Mouse (Mus musculus) intestine, embryonic 16.5 days (tissue): ENCODE results near the gene Lgr5. TPM values are rescaled to one million over a fixed set of nuclear protein-coding genes. Genes with fewer than 3 reads are reported as not detected.

Experiments
- ATAC-seq: fragments of 200-750 bp; cut with Nextera tagmentation; 2 replicates; pipeline ENCODE4 v1.8.0; 2017; ENCODE audit warnings: moderate TSS enrichment, moderate library complexity
- H3K27ac ChIP-seq: fragments of 300-500 bp; sonication (generic); 2 replicates; pipeline ENCODE4 v1.5.1; 2014; ENCODE audit warnings: mild to moderate bottlenecking, low read length
- H3K27me3 ChIP-seq: fragments of 300-500 bp; sonication (generic); replicated peaks from 2 replicates; pipeline ENCODE4 v1.6.1; 2014; ENCODE audit warnings: low read length, control low read depth, mixed read lengths; ENCODE audit not compliant: control insufficient read depth, insufficient read depth
- H3K36me3 ChIP-seq: fragments of 300-500 bp; sonication (generic); 2 replicates; pipeline ENCODE4 v1.6.1; 2014; ENCODE audit warnings: low read length, control low read depth; ENCODE audit not compliant: control insufficient read depth, insufficient read depth
- H3K4me1 ChIP-seq: fragments of 300-500 bp; sonication (generic); 2 replicates; pipeline ENCODE4 v1.6.1; 2014; ENCODE audit warnings: low read length, control low read depth, mixed read lengths; ENCODE audit not compliant: control insufficient read depth, insufficient read depth
- H3K4me2 ChIP-seq: fragments of 300-500 bp; sonication (generic); 2 replicates; pipeline ENCODE4 v1.6.1; 2014; ENCODE audit warnings: low read depth, low read length, control low read depth
- H3K4me3 ChIP-seq: fragments of 300-500 bp; sonication (generic); 2 replicates; pipeline ENCODE4 v1.5.1; 2014; ENCODE audit warnings: mild to moderate bottlenecking, low read length
- H3K9ac ChIP-seq: fragments of 300-500 bp; sonication (generic); 2 replicates; pipeline ENCODE4 v1.6.1; 2014; ENCODE audit warnings: low read depth, low read length
- H3K9me3 ChIP-seq: fragments of 300-500 bp; sonication (generic); 2 replicates; pipeline ENCODE4 v1.6.1; 2016; ENCODE audit warnings: low read length, control low read depth; ENCODE audit not compliant: control insufficient read depth
- WGBS: fragments of 180-500 bp; shearing (Covaris S2); extraction: QIAGEN DNeasy Blood & Tissue Kit; methylation state at CpG from one replicate; pipeline ENCODE4 v1.1.7; 2014; 5-methylcytosine and 5-hydroxymethylcytosine counted together
- polyA plus RNA-seq: library from polyadenylated mRNA; unstranded; fragments of >200 nt; fragmentation: Nextera tagmentation; extraction: Ambion mirVana; gene quantifications from 2 replicates; pipeline ENCODE4 v1.2.1, GENCODE M21; 2015

The Lgr5 gene
- polyA plus RNA-seq, result 4.1 and 5.0 TPM in 2 replicates

DNA sequence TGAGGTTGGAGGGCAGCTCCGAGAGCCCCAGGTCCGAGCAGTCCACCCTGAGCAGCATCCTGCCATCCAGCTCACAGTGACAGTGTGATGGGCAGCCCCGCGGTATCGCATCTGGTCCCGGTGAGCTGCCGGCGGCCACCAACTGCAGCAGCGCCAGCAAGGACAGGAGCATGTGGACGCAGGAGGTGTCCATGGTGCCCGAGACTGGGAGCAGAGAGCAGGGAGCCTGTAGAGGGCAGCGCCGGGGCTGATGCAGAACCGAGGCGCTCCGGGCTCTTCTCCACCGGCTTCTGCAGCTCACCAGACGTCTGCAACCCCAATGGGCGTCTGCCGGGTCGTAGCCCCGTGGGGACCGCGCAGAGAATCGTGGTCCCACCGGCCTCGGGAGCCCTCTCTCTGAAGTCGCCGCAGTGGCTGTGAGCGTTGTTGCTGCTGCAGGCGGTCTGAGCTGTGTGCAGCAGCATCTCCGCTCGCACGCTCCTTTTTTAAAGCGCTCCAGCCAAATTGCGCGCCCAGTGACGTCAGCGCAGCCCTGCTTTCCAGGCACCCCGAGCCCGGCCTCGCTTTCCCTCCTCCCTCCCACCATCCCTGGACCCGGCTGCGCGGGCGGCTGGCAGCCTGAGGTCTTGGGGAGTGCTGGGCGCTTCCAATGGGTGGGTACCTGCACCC is at the start of gene Lgr5:
Lgr5 (minus strand) TSS at position 480 of the 669 bp plus-strand sequence.
- Histone ChIP-seq H3K9me3 (no peaks in the 10 kb centered on the region), H3K4me1 (peaks cover 18% of the 10 kb centered on the region), H3K4me3 (peak within 1 kb of the TSS; percentile 66), H3K27ac (no peak within 1 kb of the TSS), H3K4me2 (peak within 1 kb of the TSS; percentile 97), H3K9ac (peak within 1 kb of the TSS; percentile 58; the same call in 1 of the 2 replicates), H3K36me3 (no peaks in the 10 kb centered on the region), H3K27me3 (peaks cover 26% of the 10 kb centered on the region)
- ATAC-seq, result peak; percentile 91
- 0% methylated on average over 46 of the region's 47 CpGs for WGBS

DNA sequence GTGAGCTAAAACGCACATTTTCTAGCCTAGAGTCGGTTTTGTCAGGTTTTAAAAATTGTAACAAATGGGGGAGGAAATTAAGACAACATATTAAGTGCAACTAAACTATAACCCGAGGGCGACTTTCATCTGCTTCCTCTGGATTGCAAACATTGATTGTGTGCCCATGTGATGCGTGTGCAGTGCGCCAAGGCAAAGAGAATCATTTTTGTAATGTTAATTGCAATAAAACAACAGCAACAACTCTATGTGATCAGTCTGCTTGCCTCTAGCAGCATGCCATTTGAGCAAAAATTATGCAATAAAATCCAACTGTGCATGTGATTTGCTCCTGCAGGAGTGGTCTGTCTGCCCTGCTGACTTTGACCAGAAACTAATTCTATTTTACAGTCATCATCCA is 39.1 kb upstream of the Lgr5 start:
- no peak overlapping the region for H3K4me3 ChIP-seq
- H3K4me2 ChIP-seq, result no peak overlapping the region
- no peaks in the 10 kb centered on the region for H3K9me3 ChIP-seq
- no peak for ATAC-seq
- no peaks in the 10 kb centered on the region for H3K4me1 ChIP-seq
- no peak overlapping the region for H3K27ac ChIP-seq
- H3K27me3 ChIP-seq, result no peaks in the 10 kb centered on the region
- H3K36me3 ChIP-seq, result no peaks in the 10 kb centered on the region
- H3K9ac ChIP-seq, result no peak overlapping the region
- WGBS, result 85% methylated on average over 6 of the region's 6 CpGs

DNA sequence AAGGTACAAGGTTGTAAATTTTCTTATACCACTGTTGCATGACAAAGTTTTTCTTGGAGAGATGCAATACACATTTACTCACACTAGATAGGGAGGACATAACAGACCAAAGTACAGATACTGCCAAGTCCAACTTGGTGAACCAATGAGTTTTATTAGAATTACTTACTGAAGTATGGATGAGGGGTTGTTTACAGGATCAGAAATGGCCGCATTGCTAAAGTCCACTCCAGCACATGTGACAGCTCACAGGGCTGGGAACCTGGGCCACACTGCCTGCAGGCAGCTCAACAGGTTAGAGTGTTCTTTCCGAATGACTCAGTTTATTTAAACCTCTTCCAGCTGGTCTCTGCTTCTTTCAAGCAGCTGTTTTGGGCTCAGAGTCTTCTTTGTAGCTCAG is 37.4 kb upstream of the Lgr5 start:
- Histone ChIP-seq H3K27me3 (no peaks in the 10 kb centered on the region), H3K4me3 (no peak overlapping the region), H3K9me3 (no peaks in the 10 kb centered on the region), H3K36me3 (no peaks in the 10 kb centered on the region), H3K4me2 (no peak overlapping the region), H3K27ac (no peak overlapping the region), H3K9ac (no peak overlapping the region), H3K4me1 (no peaks in the 10 kb centered on the region)
- peak; percentile 63 for ATAC-seq
- WGBS, result 54% methylated on average over 2 of the region's 2 CpGs

DNA sequence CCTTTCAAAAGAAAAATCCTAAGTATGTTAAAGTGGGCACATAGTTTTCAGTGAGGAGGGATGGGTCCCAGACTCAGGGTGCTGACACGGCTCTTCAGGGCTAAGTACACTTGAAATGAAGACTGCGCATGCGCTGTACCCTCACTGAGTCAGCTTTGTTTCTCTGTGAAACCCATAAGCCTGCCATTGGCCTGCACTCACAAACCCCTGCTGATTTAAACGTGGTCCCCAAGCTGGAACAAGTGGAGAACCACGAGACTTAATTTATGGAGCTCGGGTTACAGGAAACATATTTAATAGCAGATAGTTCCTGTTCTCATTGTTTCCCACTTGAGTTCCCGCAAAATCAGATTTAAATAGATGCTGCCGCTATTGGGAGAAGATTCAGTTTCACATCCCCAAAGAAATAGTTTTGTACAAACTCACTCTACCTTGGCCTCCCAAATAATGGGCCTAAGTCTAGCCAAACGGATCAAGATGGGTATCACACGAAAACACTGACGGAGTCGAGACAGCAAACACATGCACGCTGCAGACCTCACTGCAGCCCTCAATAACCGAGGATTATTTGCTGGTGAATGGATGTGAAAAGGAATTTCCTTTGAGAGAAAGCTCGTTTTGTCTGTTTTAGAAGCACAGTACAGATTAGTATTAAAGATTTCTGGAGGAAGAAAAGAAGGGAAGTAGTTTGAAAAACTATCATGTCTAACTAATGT is 36.5 kb upstream of the Lgr5 start:
- no peak overlapping the region for H3K4me3 ChIP-seq
- no peaks in the 10 kb centered on the region for H3K27me3 ChIP-seq
- no peak overlapping the region for H3K4me2 ChIP-seq
- ATAC-seq, result no peak
- no peaks in the 10 kb centered on the region for H3K4me1 ChIP-seq
- H3K27ac ChIP-seq, result no peak overlapping the region
- H3K36me3 ChIP-seq, result no peaks in the 10 kb centered on the region
- WGBS, result 65% methylated on average over 15 of the region's 15 CpGs
- H3K9ac ChIP-seq, result no peak overlapping the region
- H3K9me3 ChIP-seq, result no peaks in the 10 kb centered on the region

DNA sequence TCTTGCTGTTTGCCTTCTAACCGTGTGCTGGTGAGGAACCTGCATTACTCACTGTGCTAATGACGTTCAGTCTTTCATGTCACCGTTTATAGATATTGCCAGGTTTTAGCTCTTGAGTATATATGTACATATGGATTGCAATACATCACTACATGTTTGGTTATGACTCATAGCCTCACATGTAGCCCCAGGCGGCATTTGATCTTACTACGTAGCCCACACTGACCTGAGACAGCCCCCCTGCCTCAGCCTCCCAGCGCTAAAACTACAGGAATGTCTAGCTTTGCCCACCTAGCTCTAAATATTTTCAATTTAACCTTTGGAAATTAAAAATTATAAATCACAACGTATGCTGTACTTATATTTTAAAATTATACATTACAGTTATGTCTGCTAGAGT is 35.9 kb upstream of the Lgr5 start:
- ATAC-seq, result no peak
- Histone ChIP-seq H3K27ac (no peak overlapping the region), H3K27me3 (no peaks in the 10 kb centered on the region), H3K36me3 (no peaks in the 10 kb centered on the region), H3K9me3 (no peaks in the 10 kb centered on the region), H3K4me3 (no peak overlapping the region), H3K9ac (no peak overlapping the region), H3K4me2 (no peak overlapping the region), H3K4me1 (no peaks in the 10 kb centered on the region)
- WGBS, result 74% methylated on average over 7 of the region's 7 CpGs

DNA sequence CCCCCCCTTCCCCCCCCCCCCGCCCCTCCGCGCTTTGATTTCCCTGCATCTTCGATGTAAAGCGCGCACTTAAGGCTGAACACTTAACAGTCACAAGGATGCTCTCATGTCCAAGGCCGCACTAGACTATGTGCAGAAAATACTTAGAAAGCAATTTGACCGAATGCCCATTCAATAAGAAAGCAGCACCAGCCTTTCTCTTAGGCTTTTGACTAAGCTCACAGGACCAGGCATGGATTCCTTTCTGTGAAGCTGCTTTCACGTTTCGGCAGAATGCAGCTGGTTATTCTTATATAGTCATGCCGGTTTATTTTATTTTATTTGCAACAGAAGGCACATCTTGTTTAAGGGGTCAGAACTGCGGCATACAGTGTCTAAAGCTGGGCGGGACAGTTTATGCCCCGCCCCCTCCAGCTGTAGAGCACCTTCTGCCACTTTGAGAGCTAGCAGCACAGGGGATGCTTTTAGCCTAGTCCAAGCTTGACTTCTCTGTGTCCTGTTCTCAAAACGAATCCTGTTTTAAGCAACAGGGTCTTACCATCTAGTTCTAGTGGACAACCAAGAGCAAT is 30.8 kb upstream of the Lgr5 start:
- 0 out of 2 replicates have a peak, but pooled peaks cover 4% of the 10 kb centered on the region for H3K4me1 ChIP-seq
- H3K36me3 ChIP-seq, result no peaks in the 10 kb centered on the region
- no peak overlapping the region for H3K9ac ChIP-seq
- H3K4me3 ChIP-seq, result peak overlapping the region; percentile 24
- 16% methylated on average over 15 of the region's 15 CpGs for WGBS
- no peak overlapping the region for H3K27ac ChIP-seq
- peak overlapping the region; percentile 37 for H3K4me2 ChIP-seq
- no peaks in the 10 kb centered on the region for H3K9me3 ChIP-seq
- no peaks in the 10 kb centered on the region for H3K27me3 ChIP-seq
- no peak for ATAC-seq

DNA sequence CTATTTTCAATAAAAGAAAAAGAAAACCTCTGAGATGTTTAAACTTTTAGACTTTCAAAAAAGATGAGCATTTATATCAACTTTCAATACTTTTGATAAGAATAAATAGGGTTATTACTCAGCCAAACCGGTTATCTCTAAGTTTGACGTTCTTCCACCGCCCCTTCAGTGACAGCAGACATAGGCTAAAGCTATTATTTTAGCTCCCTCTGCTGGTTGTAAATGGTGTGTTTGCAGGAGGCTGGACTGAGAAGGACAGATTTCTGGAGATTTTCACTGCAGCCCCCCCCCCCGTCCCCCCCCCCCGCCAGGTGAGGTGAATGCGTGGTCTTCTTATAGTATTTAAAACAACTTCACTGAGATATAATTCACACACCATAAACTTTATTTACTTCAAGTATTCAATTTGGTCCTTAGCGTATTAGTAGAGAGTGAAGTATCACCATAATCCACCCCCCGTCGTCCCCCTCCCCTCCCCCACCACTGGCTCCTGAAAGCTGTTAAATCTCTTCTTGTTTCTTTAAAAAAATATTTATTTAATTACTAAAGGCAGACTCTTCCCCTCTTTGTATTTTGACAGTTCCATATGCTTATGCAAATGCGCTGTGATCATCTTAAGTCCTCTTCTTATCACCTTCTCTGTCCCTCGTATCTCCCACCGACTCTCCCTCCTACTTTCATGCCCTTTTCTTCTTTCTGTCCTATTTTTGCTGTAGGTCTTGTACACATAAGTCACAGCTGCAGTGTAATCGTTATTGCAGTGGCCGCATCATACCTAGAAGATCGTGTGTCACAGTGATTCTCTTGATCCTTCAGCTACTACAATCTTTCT is 30.1 kb upstream of the Lgr5 start:
- peak overlapping the region; percentile 24 for H3K4me3 ChIP-seq
- H3K27me3 ChIP-seq, result no peaks in the 10 kb centered on the region
- ATAC-seq, result peak; percentile 76; the same call in 1 of the 2 replicates
- WGBS, result 12% methylated on average over 14 of the region's 15 CpGs
- H3K9me3 ChIP-seq, result no peaks in the 10 kb centered on the region
- H3K4me2 ChIP-seq, result peak overlapping the region; percentile 37
- H3K4me1 ChIP-seq, result 0 out of 2 replicates have a peak, but pooled peaks cover 4% of the 10 kb centered on the region
- no peak overlapping the region for H3K27ac ChIP-seq
- no peak overlapping the region for H3K9ac ChIP-seq
- H3K36me3 ChIP-seq, result no peaks in the 10 kb centered on the region

DNA sequence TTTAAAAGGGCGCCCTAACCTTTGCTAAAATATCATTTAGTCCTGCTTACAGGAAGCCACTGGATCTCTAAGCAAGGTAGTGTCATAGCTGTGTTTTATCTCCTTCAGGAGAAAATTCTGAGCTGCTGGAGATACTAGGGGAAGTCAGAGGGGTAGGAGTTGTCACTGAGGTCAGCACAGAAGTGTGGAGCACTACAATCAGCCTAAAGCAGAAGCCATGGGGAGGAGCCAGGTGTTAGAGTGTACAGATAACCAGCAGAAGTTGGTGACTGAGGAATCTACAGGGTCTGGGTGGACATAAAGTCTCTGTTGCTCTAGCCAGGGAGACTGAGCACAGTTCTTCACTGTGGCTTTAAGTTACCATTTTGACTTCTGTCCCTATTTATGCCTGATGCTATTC is 8.2 kb upstream of the Lgr5 start:
- no peaks in the 10 kb centered on the region for H3K4me1 ChIP-seq
- H3K4me2 ChIP-seq, result no peak overlapping the region
- no peaks in the 10 kb centered on the region for H3K36me3 ChIP-seq
- no peak overlapping the region for H3K9ac ChIP-seq
- no peak overlapping the region for H3K27ac ChIP-seq
- 90% methylated on average over 1 of the region's 1 CpGs for WGBS
- no peak overlapping the region for H3K4me3 ChIP-seq
- H3K27me3 ChIP-seq, result no peaks in the 10 kb centered on the region
- no peaks in the 10 kb centered on the region for H3K9me3 ChIP-seq
- no peak for ATAC-seq

DNA sequence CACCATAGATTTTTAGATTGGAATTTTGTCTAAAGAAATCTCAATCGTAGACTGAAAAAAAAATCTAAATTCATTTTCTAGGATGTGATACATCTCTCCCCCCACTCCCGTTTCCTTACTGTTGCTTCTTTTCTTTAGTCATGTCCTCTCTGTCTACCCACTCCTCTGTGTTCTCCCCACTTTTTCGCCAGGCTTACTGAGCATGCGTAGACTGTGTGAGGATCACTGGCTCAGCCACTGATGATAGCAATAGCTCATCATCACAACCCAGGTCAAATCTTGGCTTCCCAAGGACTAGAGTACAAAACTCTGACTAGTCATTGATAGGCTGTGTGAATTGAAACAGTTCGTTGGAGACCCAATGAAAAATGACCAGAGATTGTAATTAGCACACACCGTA is 6.1 kb upstream of the Lgr5 start:
- Histone ChIP-seq H3K4me2 (no peak overlapping the region), H3K9ac (no peak overlapping the region), H3K9me3 (no peaks in the 10 kb centered on the region), H3K27me3 (no peaks in the 10 kb centered on the region; the same call in 1 of the 2 replicates), H3K27ac (no peak overlapping the region), H3K4me1 (no peaks in the 10 kb centered on the region), H3K36me3 (no peaks in the 10 kb centered on the region), H3K4me3 (no peak overlapping the region)
- WGBS, result 83% methylated on average over 6 of the region's 6 CpGs
- no peak for ATAC-seq
